Mouse (Mus musculus) midbrain, embryonic 10.5 days (tissue): ENCODE data around the gene Maml3. TPM values are rescaled to one million over a fixed set of nuclear protein-coding genes. Genes with fewer than 3 reads are reported as not detected.

ENCODE experiments used
- DNase-seq: peaks from one replicate; pipeline ENCODE4 v3.0.0-alpha.2; 2017; ENCODE audit warnings: low spot score
- H3K27ac ChIP-seq: fragments of 300-500 bp; sonication (generic); replicated peaks from 2 replicates; pipeline ENCODE4 v1.5.1; 2016; ENCODE audit warnings: mild to moderate bottlenecking
- H3K27me3 ChIP-seq: fragments of 300-500 bp; sonication (generic); 2 replicates; pipeline ENCODE4 v1.6.1; 2016; ENCODE audit warnings: low read depth, mild to moderate bottlenecking; ENCODE audit not compliant: poor library complexity, severe bottlenecking
- H3K36me3 ChIP-seq: fragments of 300-500 bp; sonication (generic); 2 replicates; pipeline ENCODE4 v1.6.1; 2016; ENCODE audit warnings: mild to moderate bottlenecking, moderate library complexity
- H3K4me1 ChIP-seq: fragments of 300-500 bp; sonication (generic); 2 replicates; pipeline ENCODE4 v1.6.1; 2016
- H3K4me3 ChIP-seq: fragments of 300-500 bp; sonication (generic); 2 replicates; pipeline ENCODE4 v1.5.1; 2016; ENCODE audit warnings: mild to moderate bottlenecking, moderate library complexity
- H3K9me3 ChIP-seq: fragments of 300-500 bp; sonication (generic); replicated peaks from 2 replicates; pipeline ENCODE4 v1.6.1; 2016; ENCODE audit warnings: mild to moderate bottlenecking
- WGBS: fragments of 180-500 bp; shearing (Covaris S2); methylation state at CpG from one replicate; pipeline ENCODE4 v1.1.7; 2016; 5-methylcytosine and 5-hydroxymethylcytosine counted together
- polyA plus RNA-seq: library from polyadenylated mRNA; unstranded; fragments of >200 nt; fragmentation: Nextera tagmentation; extraction: Ambion mirVana; gene quantifications from 2 replicates; pipeline ENCODE4 v1.2.1, GENCODE M21; 2016

Maml3 gene
- polyA plus RNA-seq, 1 experiment from 2014 or later, result 5.4 TPM

GRCm38 (mm10) chr3:52009321-52009720 is 95.6 kb downstream of the Maml3 start:
- peaks cover 65% of the 10 kb centered on the region for H3K4me1 ChIP-seq
- H3K36me3 ChIP-seq, result no peaks in the 10 kb centered on the region
- peak overlapping the region; percentile 75 for H3K27ac ChIP-seq
- no peaks in the 10 kb centered on the region for H3K27me3 ChIP-seq
- no peaks in the 10 kb centered on the region for H3K9me3 ChIP-seq
- no peak overlapping the region for H3K4me3 ChIP-seq
- WGBS, result 27% methylated on average over 6 of the region's 6 CpGs
- peak; percentile 65 for DNase-seq

- under 1% methylated on average over 20 of the region's 21 CpGs for WGBS
- H3K27me3 ChIP-seq, result no peaks in the 10 kb centered on the region
- peak overlapping the region; percentile 49 for H3K4me3 ChIP-seq
- DNase-seq, result peak; percentile 89
- H3K4me1 ChIP-seq, result peaks cover 67% of the 10 kb centered on the region
- H3K9me3 ChIP-seq, result no peaks in the 10 kb centered on the region
- no peaks in the 10 kb centered on the region for H3K36me3 ChIP-seq
- peak overlapping the region; percentile 84 for H3K27ac ChIP-seq
These were observed 97.1 kb downstream of the Maml3 start for GRCm38 (mm10) chr3:52007602-52008252.

GRCm38 (mm10) chr3:52006721-52007330 is 98.0 kb downstream of the Maml3 start:
- no peak for DNase-seq
- Histone ChIP-seq H3K36me3 (no peaks in the 10 kb centered on the region), H3K27me3 (no peaks in the 10 kb centered on the region), H3K4me1 (peaks cover 72% of the 10 kb centered on the region), H3K9me3 (no peaks in the 10 kb centered on the region), H3K4me3 (peak overlapping the region; percentile 49), H3K27ac (peak overlapping the region; percentile 84)
- 60% methylated on average over 9 of the region's 9 CpGs for WGBS

- 92% methylated on average over 6 of the region's 6 CpGs for WGBS
- Histone ChIP-seq H3K27ac (no peak overlapping the region), H3K4me1 (peaks cover 55% of the 10 kb centered on the region), H3K9me3 (no peaks in the 10 kb centered on the region), H3K4me3 (no peak overlapping the region), H3K27me3 (no peaks in the 10 kb centered on the region), H3K36me3 (no peaks in the 10 kb centered on the region)
- no peak for DNase-seq
These were observed 101.2 kb downstream of the Maml3 start for GRCm38 (mm10) chr3:52003663-52004062.

GRCm38 (mm10) chr3:52001518-52001895 is 103.4 kb downstream of the Maml3 start:
- 78% methylated on average over 9 of the region's 9 CpGs for WGBS
- no peaks in the 10 kb centered on the region for H3K36me3 ChIP-seq
- no peak overlapping the region for H3K27ac ChIP-seq
- H3K4me1 ChIP-seq, result peaks cover 52% of the 10 kb centered on the region
- DNase-seq, result no peak
- H3K27me3 ChIP-seq, result no peaks in the 10 kb centered on the region
- H3K4me3 ChIP-seq, result no peak overlapping the region
- no peaks in the 10 kb centered on the region for H3K9me3 ChIP-seq

- H3K4me1 ChIP-seq, result peaks cover 47% of the 10 kb centered on the region
- 94% methylated on average over 10 of the region's 10 CpGs for WGBS
- H3K36me3 ChIP-seq, result no peaks in the 10 kb centered on the region
- no peaks in the 10 kb centered on the region for H3K9me3 ChIP-seq
- no peaks in the 10 kb centered on the region for H3K27me3 ChIP-seq
- no peak for DNase-seq
- no peak overlapping the region for H3K27ac ChIP-seq
- H3K4me3 ChIP-seq, result no peak overlapping the region
These were observed 103.9 kb downstream of the Maml3 start for GRCm38 (mm10) chr3:52000871-52001517.

GRCm38 (mm10) chr3:51999671-52000437 is 105.0 kb downstream of the Maml3 start:
- 92% methylated on average over 21 of the region's 21 CpGs for WGBS
- H3K9me3 ChIP-seq, result no peaks in the 10 kb centered on the region
- no peak for DNase-seq
- no peak overlapping the region for H3K4me3 ChIP-seq
- peaks cover 41% of the 10 kb centered on the region for H3K4me1 ChIP-seq
- H3K36me3 ChIP-seq, result no peaks in the 10 kb centered on the region
- no peaks in the 10 kb centered on the region for H3K27me3 ChIP-seq
- no peak overlapping the region for H3K27ac ChIP-seq

- Histone ChIP-seq H3K9me3 (no peaks in the 10 kb centered on the region), H3K27ac (peak overlapping the region; percentile 34; the same call in 1 of the 2 replicates), H3K36me3 (no peaks in the 10 kb centered on the region), H3K27me3 (no peaks in the 10 kb centered on the region), H3K4me1 (peaks cover 35% of the 10 kb centered on the region), H3K4me3 (no peak overlapping the region)
- 84% methylated on average over 21 of the region's 21 CpGs for WGBS
- no peak for DNase-seq
These were observed 106.1 kb downstream of the Maml3 start for GRCm38 (mm10) chr3:51998511-51999399.

- H3K4me1 ChIP-seq, result peaks cover 35% of the 10 kb centered on the region
- H3K27ac ChIP-seq, result peak overlapping the region; percentile 34; the same call in 1 of the 2 replicates
- no peaks in the 10 kb centered on the region for H3K27me3 ChIP-seq
- H3K9me3 ChIP-seq, result no peaks in the 10 kb centered on the region
- no peak for DNase-seq
- 88% methylated on average over 11 of the region's 11 CpGs for WGBS
- no peaks in the 10 kb centered on the region for H3K36me3 ChIP-seq
- no peak overlapping the region for H3K4me3 ChIP-seq
These were observed 107.3 kb downstream of the Maml3 start for GRCm38 (mm10) chr3:51997616-51998015.

- Histone ChIP-seq H3K36me3 (no peaks in the 10 kb centered on the region), H3K27ac (no peak overlapping the region), H3K4me1 (peaks cover 14% of the 10 kb centered on the region), H3K4me3 (no peak overlapping the region), H3K27me3 (no peaks in the 10 kb centered on the region), H3K9me3 (no peaks in the 10 kb centered on the region)
- no peak for DNase-seq
- 85% methylated on average over 6 of the region's 6 CpGs for WGBS
These were observed 118.4 kb downstream of the Maml3 start for GRCm38 (mm10) chr3:51986507-51986906.

- no peaks in the 10 kb centered on the region for H3K36me3 ChIP-seq
These were observed 123.4 kb downstream of the Maml3 start for GRCm38 (mm10) chr3:51981496-51981895.

More at GRCm38 (mm10) chr3:51981496-51981895, 123.4 kb downstream of the Maml3 start:
- Histone ChIP-seq H3K4me3 (no peak overlapping the region), H3K9me3 (no peaks in the 10 kb centered on the region), H3K4me1 (peaks cover 37% of the 10 kb centered on the region), H3K27me3 (no peaks in the 10 kb centered on the region), H3K27ac (no peak overlapping the region)
- no peak for DNase-seq
- 64% methylated on average over 5 of the region's 5 CpGs for WGBS
